Mouse (Mus musculus): Measurements from ENCODE around the gene Satb1. TPM values are rescaled to one million over a fixed set of nuclear protein-coding genes. Genes with fewer than 3 reads are reported as not detected.

Gene Satb1
- 10.8 and 11.2 TPM in 2 replicates for polyA plus RNA-seq (2016; fragmentation: Nextera tagmentation; extraction: Ambion mirVana)

GRCm38 (mm10) chr17:51832900-51833577 is at the start of gene Satb1:
TSS of gene Satb1 (minus strand) at chr17:51833290.
- ATAC-seq (ENCODE audit: insufficient number of reproducible peaks, low FRiP score): peak; percentile 85
- peak within 1 kb of the TSS; percentile 71 for H3K9ac ChIP-seq
- no peaks in the 10 kb centered on the region for H3K9me3 ChIP-seq (replicated peaks)
- 1% methylated on average over 46 of the region's 52 CpGs for WGBS
- H3K27me3 ChIP-seq (replicated peaks): peaks cover 50% of the 10 kb centered on the region
- H3K4me3 ChIP-seq: peak within 1 kb of the TSS; percentile 77
- H3K27ac ChIP-seq (ENCODE audit: poor library complexity, severe bottlenecking): no peak within 1 kb of the TSS
- peaks cover 14% of the 10 kb centered on the region for H3K4me1 ChIP-seq (replicated peaks)
- peak within 1 kb of the TSS; percentile 96 for H3K4me2 ChIP-seq
- H3K36me3 ChIP-seq: no peaks in the 10 kb centered on the region

GRCm38 (mm10) chr17:51882566-51882965 is 49.5 kb upstream of the Satb1 start:
- 0 out of 2 replicates have a peak, but pooled peaks cover 2% of the 10 kb centered on the region for H3K27me3 ChIP-seq (replicated peaks)
- no peak overlapping the region for H3K4me2 ChIP-seq
- H3K4me1 ChIP-seq (replicated peaks): 0 out of 2 replicates have a peak, but pooled peaks cover 6% of the 10 kb centered on the region
- no peaks in the 10 kb centered on the region for H3K36me3 ChIP-seq
- WGBS: 95% methylated on average over 12 of the region's 12 CpGs
- no peak overlapping the region for H3K27ac ChIP-seq (ENCODE audit: poor library complexity, severe bottlenecking)
- ATAC-seq (ENCODE audit: insufficient number of reproducible peaks, low FRiP score): no peak
- H3K9ac ChIP-seq: no peak overlapping the region
- H3K9me3 ChIP-seq (replicated peaks): no peaks in the 10 kb centered on the region
- H3K4me3 ChIP-seq: no peak overlapping the region

- Histone ChIP-seq H3K27ac (ENCODE audit: poor library complexity, severe bottlenecking) (no peak overlapping the region), H3K36me3 (no peaks in the 10 kb centered on the region), H3K4me1 (replicated peaks) (0 out of 2 replicates have a peak, but pooled peaks cover 6% of the 10 kb centered on the region), H3K27me3 (replicated peaks) (0 out of 2 replicates have a peak, but pooled peaks cover 2% of the 10 kb centered on the region), H3K4me2 (no peak overlapping the region), H3K9ac (no peak overlapping the region), H3K4me3 (no peak overlapping the region), H3K9me3 (replicated peaks) (no peaks in the 10 kb centered on the region)
- no peak for ATAC-seq (ENCODE audit: insufficient number of reproducible peaks, low FRiP score)
- WGBS: 78% methylated on average over 8 of the region's 8 CpGs
Observed at GRCm38 (mm10) chr17:51880895-51881622, 48.0 kb upstream of the Satb1 start.

GRCm38 (mm10) chr17:51880221-51880620 is 47.1 kb upstream of the Satb1 start:
- Histone ChIP-seq H3K4me1 (replicated peaks) (0 out of 2 replicates have a peak, but pooled peaks cover 6% of the 10 kb centered on the region), H3K27me3 (replicated peaks) (0 out of 2 replicates have a peak, but pooled peaks cover 2% of the 10 kb centered on the region), H3K9ac (no peak overlapping the region), H3K9me3 (replicated peaks) (no peaks in the 10 kb centered on the region), H3K27ac (ENCODE audit: poor library complexity, severe bottlenecking) (no peak overlapping the region), H3K36me3 (no peaks in the 10 kb centered on the region), H3K4me2 (no peak overlapping the region), H3K4me3 (no peak overlapping the region)
- no peak for ATAC-seq (ENCODE audit: insufficient number of reproducible peaks, low FRiP score)
- WGBS: 58% methylated on average over 9 of the region's 9 CpGs

GRCm38 (mm10) chr17:51879736-51880135 is 46.6 kb upstream of the Satb1 start:
- Histone ChIP-seq H3K4me1 (replicated peaks) (0 out of 2 replicates have a peak, but pooled peaks cover 6% of the 10 kb centered on the region), H3K27me3 (replicated peaks) (0 out of 2 replicates have a peak, but pooled peaks cover 2% of the 10 kb centered on the region), H3K27ac (ENCODE audit: poor library complexity, severe bottlenecking) (no peak overlapping the region), H3K36me3 (no peaks in the 10 kb centered on the region), H3K4me3 (no peak overlapping the region), H3K4me2 (no peak overlapping the region), H3K9ac (no peak overlapping the region), H3K9me3 (replicated peaks) (no peaks in the 10 kb centered on the region)
- WGBS: 79% methylated on average over 5 of the region's 5 CpGs
- no peak for ATAC-seq (ENCODE audit: insufficient number of reproducible peaks, low FRiP score)

- 0 out of 2 replicates have a peak, but pooled peaks cover 6% of the 10 kb centered on the region for H3K4me1 ChIP-seq (replicated peaks)
- H3K27ac ChIP-seq (ENCODE audit: poor library complexity, severe bottlenecking): no peak overlapping the region
- no peak overlapping the region for H3K4me2 ChIP-seq
- no peak overlapping the region for H3K9ac ChIP-seq
- ATAC-seq (ENCODE audit: insufficient number of reproducible peaks, low FRiP score): no peak
- no peaks in the 10 kb centered on the region for H3K9me3 ChIP-seq (replicated peaks)
- 0 out of 2 replicates have a peak, but pooled peaks cover 2% of the 10 kb centered on the region for H3K27me3 ChIP-seq (replicated peaks)
- WGBS: 33% methylated on average over 2 of the region's 2 CpGs
- no peaks in the 10 kb centered on the region for H3K36me3 ChIP-seq
- H3K4me3 ChIP-seq: no peak overlapping the region
Observed at GRCm38 (mm10) chr17:51879171-51879570, 46.1 kb upstream of the Satb1 start.

- no peaks in the 10 kb centered on the region for H3K9me3 ChIP-seq (replicated peaks)
- H3K4me2 ChIP-seq: no peak overlapping the region
- H3K9ac ChIP-seq: no peak overlapping the region
- H3K27ac ChIP-seq (ENCODE audit: poor library complexity, severe bottlenecking): no peak overlapping the region
- H3K36me3 ChIP-seq: no peaks in the 10 kb centered on the region
- 0 out of 2 replicates have a peak, but pooled peaks cover 2% of the 10 kb centered on the region for H3K27me3 ChIP-seq (replicated peaks)
- no peak overlapping the region for H3K4me3 ChIP-seq
- WGBS: 74% methylated on average over 5 of the region's 5 CpGs
- H3K4me1 ChIP-seq (replicated peaks): 0 out of 2 replicates have a peak, but pooled peaks cover 6% of the 10 kb centered on the region
- no peak for ATAC-seq (ENCODE audit: insufficient number of reproducible peaks, low FRiP score)
Observed at GRCm38 (mm10) chr17:51876471-51876870, 43.4 kb upstream of the Satb1 start.

- H3K9ac ChIP-seq: no peak overlapping the region
- H3K27ac ChIP-seq (ENCODE audit: poor library complexity, severe bottlenecking): no peak overlapping the region
- H3K4me1 ChIP-seq (replicated peaks): no peaks in the 10 kb centered on the region
- no peaks in the 10 kb centered on the region for H3K36me3 ChIP-seq
- no peaks in the 10 kb centered on the region for H3K27me3 ChIP-seq (replicated peaks)
- 80% methylated on average over 4 of the region's 4 CpGs for WGBS
- ATAC-seq (ENCODE audit: insufficient number of reproducible peaks, low FRiP score): no peak
- no peak overlapping the region for H3K4me2 ChIP-seq
- H3K9me3 ChIP-seq (replicated peaks): no peaks in the 10 kb centered on the region
- no peak overlapping the region for H3K4me3 ChIP-seq
Observed at GRCm38 (mm10) chr17:51857616-51858015, 24.5 kb upstream of the Satb1 start.

GRCm38 (mm10) chr17:51856332-51856731 is 23.2 kb upstream of the Satb1 start:
- H3K27me3 ChIP-seq (replicated peaks): no peaks in the 10 kb centered on the region
- H3K4me1 ChIP-seq (replicated peaks): no peaks in the 10 kb centered on the region
- H3K9me3 ChIP-seq (replicated peaks): no peaks in the 10 kb centered on the region
- H3K27ac ChIP-seq (ENCODE audit: poor library complexity, severe bottlenecking): no peak overlapping the region
- H3K4me2 ChIP-seq: no peak overlapping the region
- no peak overlapping the region for H3K9ac ChIP-seq
- 68% methylated on average over 3 of the region's 3 CpGs for whole genome bisulfite sequencing
- no peak for ATAC-seq (ENCODE audit: insufficient number of reproducible peaks, low FRiP score)
- H3K36me3 ChIP-seq: no peaks in the 10 kb centered on the region
- no peak overlapping the region for H3K4me3 ChIP-seq

- H3K27ac ChIP-seq (ENCODE audit: poor library complexity, severe bottlenecking): no peak overlapping the region
- WGBS: 78% methylated on average over 3 of the region's 3 CpGs
- no peak overlapping the region for H3K9ac ChIP-seq
- H3K27me3 ChIP-seq (replicated peaks): no peaks in the 10 kb centered on the region
- H3K36me3 ChIP-seq: no peaks in the 10 kb centered on the region
- no peak overlapping the region for H3K4me2 ChIP-seq
- no peak overlapping the region for H3K4me3 ChIP-seq
- H3K9me3 ChIP-seq (replicated peaks): no peaks in the 10 kb centered on the region
- ATAC-seq (ENCODE audit: insufficient number of reproducible peaks, low FRiP score): no peak
- no peaks in the 10 kb centered on the region for H3K4me1 ChIP-seq (replicated peaks)
Observed at GRCm38 (mm10) chr17:51855261-51855660, 22.2 kb upstream of the Satb1 start.

GRCm38 (mm10) chr17:51853952-51854351 is 20.9 kb upstream of the Satb1 start:
- Histone ChIP-seq H3K4me1 (replicated peaks) (no peaks in the 10 kb centered on the region), H3K9me3 (replicated peaks) (no peaks in the 10 kb centered on the region), H3K36me3 (no peaks in the 10 kb centered on the region), H3K4me2 (no peak overlapping the region), H3K27me3 (replicated peaks) (no peaks in the 10 kb centered on the region), H3K27ac (ENCODE audit: poor library complexity, severe bottlenecking) (no peak overlapping the region), H3K4me3 (no peak overlapping the region), H3K9ac (no peak overlapping the region)
- 35% methylated on average over 5 of the region's 5 CpGs for WGBS
- ATAC-seq (ENCODE audit: insufficient number of reproducible peaks, low FRiP score): no peak
